Mouse (Mus musculus) myocyte (in vitro differentiated cells): ENCODE measurements around the gene Nhsl2. TPM values are rescaled to one million over a fixed set of nuclear protein-coding genes. Genes with fewer than 3 reads are reported as not detected.
A peak's percentile ranks its signal among the peaks of the same experiment; 100 is the strongest.

Experiments used
- H3K27me3 ChIP-seq: one replicate; pipeline ENCODE4 v1.6.1; 2011; ENCODE audit not compliant: control insufficient read depth, insufficient read depth, insufficient read length
- H3K36me3 ChIP-seq: one replicate; pipeline ENCODE4 v1.6.1; 2011; ENCODE audit not compliant: control insufficient read depth, insufficient read depth
- H3K4me2 ChIP-seq: one replicate; pipeline ENCODE4 v1.6.1; 2011; ENCODE audit warnings: low read depth, control low read depth
- H3K4me3 ChIP-seq: one replicate; pipeline ENCODE4 v1.5.1; 2011; ENCODE audit warnings: mild to moderate bottlenecking, control low read depth, moderate library complexity
- H3K79me2 ChIP-seq: one replicate; pipeline ENCODE4 v1.6.1; 2011; ENCODE audit not compliant: control insufficient read depth, insufficient read depth
- H3ac ChIP-seq: one replicate; pipeline ENCODE4 v1.6.1; 2011; ENCODE audit not compliant: control insufficient read depth, insufficient read length
- CEBPB ChIP-seq: IDR thresholded peaks from 2 replicates; pipeline ENCODE4 v1.6.1; 2011; ENCODE audit warnings: mild to moderate bottlenecking, moderate library complexity; ENCODE audit not compliant: poor library complexity, insufficient read depth, severe bottlenecking
- E2F4 ChIP-seq: IDR thresholded peaks from one replicate; pipeline ENCODE4 v1.6.1; 2011; ENCODE audit warnings: mild to moderate bottlenecking, control low read depth, moderate library complexity; ENCODE audit not compliant: insufficient read depth
- MAX ChIP-seq: IDR thresholded peaks from one replicate; pipeline ENCODE4 v1.6.1; 2011; ENCODE audit warnings: low read depth, mild to moderate bottlenecking, control low read depth
- MYOD1 ChIP-seq, 3 experiments: IDR thresholded peaks; one replicate each; pipeline ENCODE4 v1.6.1; 2011; ENCODE audit warnings: control low read depth in 2 of 3, low read depth in 2 of 3, mild to moderate bottlenecking in 2 of 3, moderate library complexity in 1 of 3; ENCODE audit not compliant: insufficient read length in 2 of 3, control insufficient read depth in 1 of 3
- MYOG ChIP-seq, 3 experiments: IDR thresholded peaks; one replicate each; pipeline ENCODE4 v1.6.1; 2011; ENCODE audit warnings: control low read depth in 2 of 3, low read depth in 2 of 3, mild to moderate bottlenecking in 2 of 3; ENCODE audit not compliant: insufficient read length in 2 of 3, control insufficient read depth in 1 of 3, insufficient read depth in 1 of 3
- POLR2A ChIP-seq: IDR thresholded peaks from one replicate; pipeline ENCODE4 v1.6.1; 2011; ENCODE audit warnings: low read depth, mild to moderate bottlenecking, control low read depth, moderate library complexity; ENCODE audit not compliant: insufficient read length
- POLR2AphosphoS2 ChIP-seq: IDR thresholded peaks from one replicate; pipeline ENCODE4 v1.6.1; 2011; ENCODE audit warnings: low read depth, control low read depth; ENCODE audit not compliant: insufficient read length
- REST ChIP-seq: IDR thresholded peaks from one replicate; pipeline ENCODE4 v1.6.1; 2011; ENCODE audit warnings: mild to moderate bottlenecking, control low read depth, moderate library complexity; ENCODE audit not compliant: insufficient read depth, insufficient read length
- SRF ChIP-seq: IDR thresholded peaks from one replicate; pipeline ENCODE4 v1.6.1; 2011; ENCODE audit warnings: low read depth; ENCODE audit not compliant: control insufficient read depth, insufficient read length
- TCF12 ChIP-seq: IDR thresholded peaks from one replicate; pipeline ENCODE4 v1.6.1; 2011; ENCODE audit warnings: mild to moderate bottlenecking, control low read depth; ENCODE audit not compliant: poor library complexity, insufficient read depth, severe bottlenecking
- TCF3 ChIP-seq: IDR thresholded peaks from one replicate; pipeline ENCODE4 v1.6.1; 2011; ENCODE audit warnings: low read depth, control low read depth; ENCODE audit not compliant: insufficient read length
- USF1 ChIP-seq: IDR thresholded peaks from one replicate; pipeline ENCODE4 v1.6.1; 2011; ENCODE audit warnings: low read depth, mild to moderate bottlenecking, control low read depth, moderate library complexity
- polyA plus RNA-seq: library from polyadenylated mRNA; unstranded; fragments of >200 nt; fragmentation: generic; extraction: Trizol; gene quantifications from one replicate; pipeline ENCODE4 v1.2.1, GENCODE M21; 2012; ENCODE audit warnings: missing spikeins

Gene Nhsl2
- polyA plus RNA-seq, 1 experiment: 0.25 TPM

- H3K27me3 ChIP-seq: no peaks in the 10 kb centered on the region
- H3K4me2 ChIP-seq: peak overlapping the region; percentile 52
- no peaks in the 10 kb centered on the region for H3K79me2 ChIP-seq
- H3ac ChIP-seq: no peak overlapping the region
- TF ChIP-seq MYOG (IDR thresholded peaks at IDR 0.05; ENCODE audit: control insufficient read depth in 1 of 3, insufficient read depth in 1 of 3, insufficient read length in 2 of 3, low read depth in 2 of 3) (peak in 1 of 3 experiments; percentile 25), MAX (no peak)
- no peaks in the 10 kb centered on the region for H3K36me3 ChIP-seq
- no peak overlapping the region for H3K4me3 ChIP-seq
These were observed 40.2 kb downstream of the Nhsl2 start for GRCm38 (mm10) chrX:101889384-101889783.

- Histone ChIP-seq H3K27me3 (no peaks in the 10 kb centered on the region), H3ac (no peak overlapping the region), H3K4me2 (peak overlapping the region; percentile 52), H3K36me3 (no peaks in the 10 kb centered on the region), H3K4me3 (no peak overlapping the region), H3K79me2 (no peaks in the 10 kb centered on the region)
- TF ChIP-seq E2F4 (no peak), TCF3 (no peak), TCF12 (no peak), USF1 (no peak), MYOG (IDR thresholded peaks at IDR 0.05; ENCODE audit: control insufficient read depth in 1 of 3, insufficient read depth in 1 of 3, insufficient read length in 2 of 3, low read depth in 2 of 3) (no peak), REST (no peak), MYOD1 (IDR thresholded peaks at IDR 0.05; ENCODE audit: control insufficient read depth in 1 of 3, insufficient read length in 2 of 3, low read depth in 2 of 3) (no peak), MAX (no peak)
These were observed 40.8 kb downstream of the Nhsl2 start for GRCm38 (mm10) chrX:101889813-101890469.

GRCm38 (mm10) chrX:101893796-101894195, 44.6 kb downstream of the Nhsl2 start:
- Histone ChIP-seq H3K4me3 (no peak overlapping the region), H3K36me3 (no peaks in the 10 kb centered on the region), H3K4me2 (no peak overlapping the region), H3K27me3 (no peaks in the 10 kb centered on the region), H3ac (no peak overlapping the region), H3K79me2 (no peaks in the 10 kb centered on the region)
- no peak for TF ChIP-seq MAX
- TF ChIP-seq MYOD1 (IDR thresholded peaks at IDR 0.05; ENCODE audit: control insufficient read depth in 1 of 3, insufficient read length in 2 of 3, low read depth in 2 of 3): no peak
- no peak for TF ChIP-seq SRF
- TF ChIP-seq REST: no peak
- TF ChIP-seq TCF12: no peak
- TF ChIP-seq E2F4: no peak
- TF ChIP-seq POLR2A: no peak
- TF ChIP-seq POLR2AphosphoS2: no peak
- TF ChIP-seq CEBPB: no peak
- TF ChIP-seq TCF3: no peak
- no peak for TF ChIP-seq USF1
- no peak for TF ChIP-seq MYOG (IDR thresholded peaks at IDR 0.05; ENCODE audit: control insufficient read depth in 1 of 3, insufficient read depth in 1 of 3, insufficient read length in 2 of 3, low read depth in 2 of 3)

GRCm38 (mm10) chrX:101898341-101898740, 49.2 kb downstream of the Nhsl2 start:
- no peak overlapping the region for H3K4me2 ChIP-seq
- H3K4me3 ChIP-seq: no peak overlapping the region
- no peaks in the 10 kb centered on the region for H3K36me3 ChIP-seq
- no peaks in the 10 kb centered on the region for H3K27me3 ChIP-seq
- no peaks in the 10 kb centered on the region for H3K79me2 ChIP-seq
- H3ac ChIP-seq: no peak overlapping the region
- TF ChIP-seq REST: no peak
- no peak for TF ChIP-seq SRF
- TF ChIP-seq CEBPB: no peak
- TF ChIP-seq E2F4: no peak
- no peak for TF ChIP-seq MYOD1 (IDR thresholded peaks at IDR 0.05; ENCODE audit: control insufficient read depth in 1 of 3, insufficient read length in 2 of 3, low read depth in 2 of 3)
- TF ChIP-seq MAX: no peak
- no peak for TF ChIP-seq USF1
- no peak for TF ChIP-seq POLR2AphosphoS2
- TF ChIP-seq TCF12: no peak
- no peak for TF ChIP-seq POLR2A
- TF ChIP-seq MYOG (IDR thresholded peaks at IDR 0.05; ENCODE audit: control insufficient read depth in 1 of 3, insufficient read depth in 1 of 3, insufficient read length in 2 of 3, low read depth in 2 of 3): no peak
- TF ChIP-seq TCF3: no peak

GRCm38 (mm10) chrX:101901806-101902490, 52.8 kb downstream of the Nhsl2 start:
- no peaks in the 10 kb centered on the region for H3K36me3 ChIP-seq
- H3K4me3 ChIP-seq: no peak overlapping the region
- no peak overlapping the region for H3ac ChIP-seq
- no peaks in the 10 kb centered on the region for H3K27me3 ChIP-seq
- TF ChIP-seq E2F4: no peak
- TF ChIP-seq SRF: no peak
- TF ChIP-seq TCF12: no peak
- no peaks in the 10 kb centered on the region for H3K79me2 ChIP-seq
- no peak overlapping the region for H3K4me2 ChIP-seq
